Mouse (Mus musculus) mouse trophoblast stem cell (cell line): Measurements from ENCODE around the gene Zfp385c.

ENCODE experiments used
- in situ Hi-C, 2 experiments: fragments of 300-500 bp; cut with MseI, MboI; formaldehyde crosslinking; loops; 2 replicates in 1 of 2; 3 replicates in 1 of 2; pipeline ENCODE4 v1.15.1; 2025

Gene Zfp385c

GRCm38 (mm10) chr11:100692164-100692616, at the start of gene Zfp385c:
Gene Zfp385c (minus strand): TSS chr11:100692455.
- in situ Hi-C loops: no loop called here

- in situ Hi-C loops: no loop called here
These were observed 49.1 kb upstream of the Zfp385c start for GRCm38 (mm10) chr11:100741348-100741747.

- in situ Hi-C loops: no loop called here
These were observed 46.5 kb upstream of the Zfp385c start for GRCm38 (mm10) chr11:100738749-100739148.

GRCm38 (mm10) chr11:100738066-100738604, 45.9 kb upstream of the Zfp385c start, which contains the start of gene Rab5c:
Gene Rab5c (minus strand): TSS chr11:100738215.
- in situ Hi-C loops: no loop called here

GRCm38 (mm10) chr11:100737105-100737733, 45.0 kb upstream of the Zfp385c start:
- in situ Hi-C loops: no loop called here

- in situ Hi-C loops: no loop called here
These were observed 44.5 kb upstream of the Zfp385c start for GRCm38 (mm10) chr11:100736746-100737080.

GRCm38 (mm10) chr11:100735954-100736745, 43.9 kb upstream of the Zfp385c start:
- in situ Hi-C loops: no loop called here

- in situ Hi-C loops: no loop called here
These were observed 43.0 kb upstream of the Zfp385c start for GRCm38 (mm10) chr11:100735134-100735865.

- in situ Hi-C loops: no loop called here
These were observed 38.4 kb upstream of the Zfp385c start for GRCm38 (mm10) chr11:100730477-100731205.

- in situ Hi-C loops: no loop called here
These were observed 37.7 kb upstream of the Zfp385c start for GRCm38 (mm10) chr11:100729976-100730375.

- in situ Hi-C loops: no loop called here
These were observed 36.3 kb upstream of the Zfp385c start for GRCm38 (mm10) chr11:100728601-100729000.

- in situ Hi-C loops: no loop called here
These were observed 34.9 kb upstream of the Zfp385c start for GRCm38 (mm10) chr11:100727201-100727600.

GRCm38 (mm10) chr11:100724919-100725512, 32.8 kb upstream of the Zfp385c start:
- in situ Hi-C loops: no loop called here

- in situ Hi-C loops: no loop called here
These were observed 30.3 kb upstream of the Zfp385c start for GRCm38 (mm10) chr11:100722493-100723028.

GRCm38 (mm10) chr11:100721776-100722492, 29.7 kb upstream of the Zfp385c start:
- in situ Hi-C loops: no loop called here

- in situ Hi-C loops: no loop called here
These were observed 29.0 kb upstream of the Zfp385c start for GRCm38 (mm10) chr11:100721254-100721653.

GRCm38 (mm10) chr11:100720345-100720744, 28.1 kb upstream of the Zfp385c start:
- in situ Hi-C loops: no loop called here

GRCm38 (mm10) chr11:100719893-100720292, 27.6 kb upstream of the Zfp385c start:
- in situ Hi-C loops: no loop called here

- in situ Hi-C loops: no loop called here
These were observed 27.1 kb upstream of the Zfp385c start for GRCm38 (mm10) chr11:100719312-100719711.

- in situ Hi-C loops: no loop called here
These were observed 26.6 kb upstream of the Zfp385c start for GRCm38 (mm10) chr11:100718866-100719265.
